Mouse (Mus musculus) liver, postnatal 0 days (tissue): ENCODE data around the gene Pdia2. TPM values are rescaled to one million over a fixed set of nuclear protein-coding genes. Genes with fewer than 3 reads are reported as not detected.

Source experiments
- ATAC-seq: fragments of 200-750 bp; cut with Nextera tagmentation; 2 replicates; pipeline ENCODE4 v1.8.0; 2017; ENCODE audit warnings: mild to moderate bottlenecking, moderate library complexity
- DNase-seq: peaks from one replicate; pipeline ENCODE4 v3.0.0-alpha.2; 2016
- H3K27ac ChIP-seq: fragments of 300-500 bp; sonication (generic); 2 replicates; pipeline ENCODE4 v1.5.1; 2014; ENCODE audit warnings: antibody characterized with exemption, moderate library complexity, mild to moderate bottlenecking, low read depth
- H3K27me3 ChIP-seq: fragments of 300-500 bp; sonication (generic); 2 replicates; pipeline ENCODE4 v1.6.1; 2014; ENCODE audit warnings: low read length, control low read depth, mixed read lengths; ENCODE audit not compliant: insufficient read depth
- H3K36me3 ChIP-seq: fragments of 300-500 bp; sonication (generic); replicated peaks from 2 replicates; pipeline ENCODE4 v1.6.1; 2014; ENCODE audit warnings: mild to moderate bottlenecking, control low read depth, low read length, moderate library complexity, mixed read lengths; ENCODE audit not compliant: insufficient read depth
- H3K4me1 ChIP-seq: fragments of 300-500 bp; sonication (generic); 2 replicates; pipeline ENCODE4 v1.6.1; 2014; ENCODE audit warnings: antibody characterized with exemption, mild to moderate bottlenecking, control low read depth; ENCODE audit not compliant: insufficient read depth
- H3K4me2 ChIP-seq: fragments of 300-500 bp; sonication (generic); 2 replicates; pipeline ENCODE4 v1.6.1; 2014; ENCODE audit warnings: low read depth, mild to moderate bottlenecking, low read length, moderate library complexity, mixed read lengths
- H3K4me3 ChIP-seq: fragments of 300-500 bp; sonication (generic); 2 replicates; pipeline ENCODE4 v1.5.1; 2014; ENCODE audit warnings: low read depth, low read length
- H3K9ac ChIP-seq: fragments of 300-500 bp; sonication (generic); replicated peaks from 2 replicates; pipeline ENCODE4 v1.6.1; 2014; ENCODE audit warnings: mild to moderate bottlenecking, moderate library complexity
- H3K9me3 ChIP-seq: fragments of 300-500 bp; sonication (generic); 2 replicates; pipeline ENCODE4 v1.6.1; 2016; ENCODE audit warnings: mild to moderate bottlenecking, control low read depth, low read length, mixed read lengths
- CTCF ChIP-seq: sonication (generic); IDR thresholded peaks from 2 replicates; pipeline ENCODE4 v1.5.1; 2016; ENCODE audit warnings: antibody characterized with exemption, low read depth
- EP300 ChIP-seq: IDR thresholded peaks from 2 replicates; pipeline ENCODE4 v1.6.1; 2016; ENCODE audit warnings: antibody characterized with exemption, low read depth, mild to moderate bottlenecking
- WGBS: fragments of 180-500 bp; shearing (Covaris S2); extraction: QIAGEN DNeasy Blood & Tissue Kit; methylation state at CpG from one replicate; pipeline ENCODE4 v1.1.7; 2014; ENCODE audit not compliant: insufficient replicate concordance; 5-methylcytosine and 5-hydroxymethylcytosine counted together
- polyA plus RNA-seq: library from polyadenylated mRNA; unstranded; fragments of >200 nt; fragmentation: Nextera tagmentation; extraction: Ambion mirVana; gene quantifications from 2 replicates; pipeline ENCODE4 v1.2.1, GENCODE M21; 2015

The Pdia2 gene
- polyA plus RNA-seq, 1 experiment from 2014 or later: 20.5 TPM

GRCm38 (mm10) chr17:26225150-26225549 is 26.3 kb upstream of the Pdia2 start:
- Histone ChIP-seq H3K4me1 (no peaks in the 10 kb centered on the region), H3K9ac (no peak overlapping the region), H3K27ac (no peak overlapping the region), H3K36me3 (no peaks in the 10 kb centered on the region), H3K4me2 (no peak overlapping the region), H3K4me3 (no peak overlapping the region), H3K27me3 (no peaks in the 10 kb centered on the region), H3K9me3 (no peaks in the 10 kb centered on the region)
- ATAC-seq (no peak), DNase-seq (no peak)
- 73% methylated on average over 12 of the region's 12 CpGs for WGBS
- TF ChIP-seq CTCF (no peak), EP300 (no peak)

- WGBS: 62% methylated on average over 2 of the region's 2 CpGs
- no peaks in the 10 kb centered on the region for H3K27me3 ChIP-seq
- DNase-seq: no peak
- H3K4me3 ChIP-seq: no peak overlapping the region
- no peak for ATAC-seq
- no peak overlapping the region for H3K9ac ChIP-seq
- no peak overlapping the region for H3K4me2 ChIP-seq
- no peaks in the 10 kb centered on the region for H3K4me1 ChIP-seq
- no peaks in the 10 kb centered on the region for H3K36me3 ChIP-seq
- TF ChIP-seq EP300: no peak
- no peak for TF ChIP-seq CTCF
- H3K27ac ChIP-seq: no peak overlapping the region
- H3K9me3 ChIP-seq: no peaks in the 10 kb centered on the region
These were observed 22.6 kb upstream of the Pdia2 start for GRCm38 (mm10) chr17:26221508-26221907.

GRCm38 (mm10) chr17:26212681-26213080 is 13.8 kb upstream of the Pdia2 start:
- Histone ChIP-seq H3K9me3 (no peaks in the 10 kb centered on the region), H3K27me3 (no peaks in the 10 kb centered on the region), H3K4me1 (no peaks in the 10 kb centered on the region), H3K4me2 (no peak overlapping the region), H3K36me3 (0 out of 2 replicates have a peak, but pooled peaks cover 4% of the 10 kb centered on the region), H3K27ac (no peak overlapping the region), H3K9ac (no peak overlapping the region), H3K4me3 (no peak overlapping the region)
- ATAC-seq (no peak), DNase-seq (no peak)
- 78% methylated on average over 11 of the region's 11 CpGs for WGBS
- no peak for TF ChIP-seq CTCF
- no peak for TF ChIP-seq EP300

DNA sequence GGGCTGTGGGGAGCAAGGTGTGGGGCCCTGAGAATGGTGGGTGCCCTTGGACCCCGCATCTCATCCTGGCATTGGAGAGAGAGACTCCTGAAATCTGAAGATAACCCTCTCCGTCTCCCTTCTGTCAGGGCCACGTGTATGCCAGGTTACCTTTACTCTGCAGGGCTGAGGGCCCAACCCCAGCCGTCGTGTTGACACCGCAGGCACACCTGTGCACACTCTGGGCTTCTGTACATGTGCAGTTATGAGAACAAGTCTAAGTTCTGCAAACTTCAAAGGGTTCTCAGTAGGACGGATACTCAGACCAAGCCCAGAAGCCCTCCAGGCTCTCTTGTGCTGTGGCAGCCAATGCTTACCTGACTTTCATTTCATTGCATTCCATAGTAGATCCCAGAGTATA is 13.4 kb upstream of the Pdia2 start:
- DNase-seq (no peak), ATAC-seq (no peak)
- no peak overlapping the region for H3K9ac ChIP-seq
- H3K36me3 ChIP-seq: 0 out of 2 replicates have a peak, but pooled peaks cover 4% of the 10 kb centered on the region
- no peak overlapping the region for H3K27ac ChIP-seq
- no peak overlapping the region for H3K4me3 ChIP-seq
- H3K9me3 ChIP-seq: no peaks in the 10 kb centered on the region
- H3K4me2 ChIP-seq: no peak overlapping the region
- 84% methylated on average over 7 of the region's 7 CpGs for WGBS
- TF ChIP-seq EP300 (no peak), CTCF (no peak)
- H3K27me3 ChIP-seq: no peaks in the 10 kb centered on the region
- H3K4me1 ChIP-seq: no peaks in the 10 kb centered on the region

DNA sequence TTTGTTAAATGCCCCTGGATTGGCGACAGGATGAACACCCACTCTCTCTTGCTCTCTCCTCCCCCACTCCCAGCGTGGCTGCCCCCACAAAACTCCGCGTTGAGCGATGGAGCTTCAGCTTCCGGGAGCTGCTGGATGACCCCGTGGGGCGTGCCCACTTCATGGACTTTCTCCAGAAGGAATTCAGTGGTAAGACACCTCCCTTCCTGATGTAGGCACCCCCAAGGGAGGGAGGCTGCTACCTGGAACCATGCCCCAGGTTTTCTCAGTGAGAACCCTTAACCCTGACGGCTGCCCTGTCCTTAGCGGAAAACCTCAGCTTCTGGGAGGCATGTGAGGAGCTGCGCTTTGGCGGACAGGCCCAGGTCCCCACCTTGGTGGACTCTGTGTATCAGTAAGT is 8.8 kb upstream of the Pdia2 start, which contains the start of gene Arhgdig:
Arhgdig (minus strand) TSS at position 101 of the 400 bp plus-strand sequence.
- no peak within 1 kb of the TSS for H3K4me3 ChIP-seq
- H3K27me3 ChIP-seq: peaks cover 16% of the 10 kb centered on the region
- WGBS: 83% methylated on average over 12 of the region's 12 CpGs
- H3K36me3 ChIP-seq: 0 out of 2 replicates have a peak, but pooled peaks cover 2% of the 10 kb centered on the region
- no peaks in the 10 kb centered on the region for H3K9me3 ChIP-seq
- peaks cover 9% of the 10 kb centered on the region for H3K4me1 ChIP-seq
- no peak within 1 kb of the TSS for H3K27ac ChIP-seq
- no peak within 1 kb of the TSS for H3K9ac ChIP-seq
- no peak for DNase-seq
- H3K4me2 ChIP-seq: no peak within 1 kb of the TSS
- no peak for ATAC-seq
- TF ChIP-seq CTCF (no peak), EP300 (no peak)

DNA sequence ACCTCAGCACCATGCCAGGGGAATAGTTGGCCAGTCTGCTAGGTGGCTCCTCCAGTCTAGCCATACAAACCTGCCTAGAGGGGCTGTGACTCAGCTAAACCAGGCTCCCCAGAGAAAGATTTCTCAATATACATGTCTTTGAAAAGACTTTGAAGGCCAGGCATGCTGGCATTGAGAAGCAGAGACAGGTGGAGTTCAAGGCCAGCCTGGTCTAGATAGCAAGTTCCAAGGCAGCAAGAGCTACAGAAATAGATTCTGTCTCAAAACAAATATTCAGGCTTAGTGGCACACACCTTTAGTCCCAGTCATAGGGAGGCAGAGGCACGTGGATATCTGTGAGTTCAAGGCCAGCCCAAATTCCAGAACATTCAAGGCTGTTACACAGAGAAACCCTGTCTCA is 7.5 kb upstream of the Pdia2 start:
- ATAC-seq (no peak), DNase-seq (no peak)
- Histone ChIP-seq H3K27ac (no peak overlapping the region), H3K4me3 (no peak overlapping the region), H3K27me3 (peaks cover 29% of the 10 kb centered on the region), H3K4me2 (no peak overlapping the region), H3K36me3 (no peaks in the 10 kb centered on the region), H3K9me3 (no peaks in the 10 kb centered on the region), H3K4me1 (peaks cover 17% of the 10 kb centered on the region), H3K9ac (no peak overlapping the region)
- 32% methylated on average over 1 of the region's 1 CpGs for WGBS
- no peak for TF ChIP-seq CTCF
- TF ChIP-seq EP300: no peak

- H3K9ac ChIP-seq: no peak overlapping the region
- TF ChIP-seq CTCF: no peak
- TF ChIP-seq EP300: no peak
- WGBS: 40% methylated on average over 11 of the region's 11 CpGs
These were observed 5.9 kb upstream of the Pdia2 start for GRCm38 (mm10) chr17:26204766-26205165.

More at GRCm38 (mm10) chr17:26204766-26205165, 5.9 kb upstream of the Pdia2 start:
- Histone ChIP-seq H3K27ac (no peak overlapping the region), H3K36me3 (no peaks in the 10 kb centered on the region), H3K9me3 (no peaks in the 10 kb centered on the region), H3K4me2 (no peak overlapping the region), H3K4me1 (peaks cover 26% of the 10 kb centered on the region), H3K4me3 (no peak overlapping the region), H3K27me3 (peaks cover 43% of the 10 kb centered on the region)
- DNase-seq (no peak), ATAC-seq (no peak)
